ENCODE assay signal across 8 mouse cellular contexts in genomic region chr10:4389036-4389435, GRCm38 (mm10). TPM values are rescaled to one million over a fixed set of nuclear protein-coding genes. Genes with fewer than 3 reads are reported as not detected.
DNase-seq lines count a peak whose midpoint lies in the region; ATAC-seq and TF ChIP-seq lines count a peak whose summit lies in the region.

No protein-coding gene starts in this region.

- peaks cover 3% of the 10 kb centered on the region; the same call in 1 of the 2 replicates for H3K36me3 ChIP-seq in liver, adult 2 months (ENCODE audit: control insufficient read depth, insufficient read depth, low read length)
- H3K36me3 ChIP-seq in embryonic facial prominence, embryonic 10.5 days (replicated peaks) = peaks cover 23% of the 10 kb centered on the region
- 0 out of 2 replicates have a peak, but pooled peaks cover 3% of the 10 kb centered on the region for H3K36me3 ChIP-seq in intestine, postnatal 0 days (ENCODE audit: control insufficient read depth, insufficient read depth)
- H3K36me3 ChIP-seq in neural tube, embryonic 15.5 days = no peaks in the 10 kb centered on the region

- peak; percentile 51 for DNase-seq in liver, adult 2 months (ENCODE audit: extremely low read depth, low read depth, low spot score)
- DNase-seq in liver = no peak
- DNase-seq in embryonic facial prominence, embryonic 10.5 days (ENCODE audit: low spot score) = no peak
- no peak for DNase-seq in spleen, postnatal 4 days (ENCODE audit: low spot score in 2 of 2)
- no peak for DNase-seq in left cerebral cortex, adult 11 months (ENCODE audit: low spot score)
- no peak for DNase-seq in urinary bladder, adult 2 months (ENCODE audit: low spot score)

- H3K4me2 ChIP-seq in intestine, postnatal 0 days (replicated peaks; ENCODE audit: low read depth) = peak overlapping the region; percentile 81
- H3K4me2 ChIP-seq in neural tube, embryonic 15.5 days = peak overlapping the region; percentile 71

- no peak for TF ChIP-seq CTCF in liver, adult 2 months (IDR thresholded peaks at IDR 0.05; ENCODE audit: low read depth, low read length)
- no peak for TF ChIP-seq CTCF in intestine, postnatal 0 days (IDR thresholded peaks at IDR 0.05; ENCODE audit: low read depth)

- H3K4me1 ChIP-seq in liver, adult 2 months (ENCODE audit: control insufficient read depth, insufficient read depth, low read length) = peaks cover 33% of the 10 kb centered on the region
- H3K4me1 ChIP-seq in embryonic facial prominence, embryonic 10.5 days = peaks cover 44% of the 10 kb centered on the region
- H3K4me1 ChIP-seq in intestine, postnatal 0 days (replicated peaks; ENCODE audit: control insufficient read depth, insufficient read depth, low read length) = peaks cover 10% of the 10 kb centered on the region
- H3K4me1 ChIP-seq in neural tube, embryonic 15.5 days = peaks cover 44% of the 10 kb centered on the region

- peak overlapping the region; percentile 26; the same call in 1 of the 2 replicates for H3K4me3 ChIP-seq in liver, adult 2 months (ENCODE audit: insufficient read depth, low read depth, low read length)
- H3K4me3 ChIP-seq in embryonic facial prominence, embryonic 10.5 days = peak overlapping the region; percentile 97
- H3K4me3 ChIP-seq in intestine, postnatal 0 days (ENCODE audit: low read depth, low read length) = peak overlapping the region; percentile 98
- H3K4me3 ChIP-seq in neural tube, embryonic 15.5 days (replicated peaks) = peak overlapping the region; percentile 91

- no peaks in the 10 kb centered on the region for H3K27me3 ChIP-seq in liver, adult 2 months (ENCODE audit: control insufficient read depth, insufficient read depth, low read length)
- H3K27me3 ChIP-seq in embryonic facial prominence, embryonic 10.5 days (replicated peaks; ENCODE audit: low read depth, poor library complexity, severe bottlenecking) = no peaks in the 10 kb centered on the region
- no peaks in the 10 kb centered on the region for H3K27me3 ChIP-seq in intestine, postnatal 0 days (replicated peaks; ENCODE audit: control insufficient read depth, insufficient read depth, low read length)
- H3K27me3 ChIP-seq in neural tube, embryonic 15.5 days (replicated peaks) = no peaks in the 10 kb centered on the region

- TF ChIP-seq POLR2A in liver, adult 2 months (IDR thresholded peaks at IDR 0.05; ENCODE audit: extremely low read depth, insufficient read depth, low read length) = no peak

- no peak for ATAC-seq in intestine, postnatal 0 days
- ATAC-seq in neural tube, embryonic 15.5 days (ENCODE audit: low FRiP score) = no peak

- peaks cover 33% of the 10 kb centered on the region; the same call in 1 of the 2 replicates for H3K79me2 ChIP-seq in liver, adult 2 months (ENCODE audit: control insufficient read depth, insufficient read depth, low read length)

- 3% methylated on average over 10 of the region's 10 CpGs for WGBS in liver, adult 2 months
- WGBS in embryonic facial prominence, embryonic 10.5 days = 46% methylated on average over 10 of the region's 10 CpGs
- WGBS in intestine, postnatal 0 days = 9% methylated on average over 10 of the region's 10 CpGs
- WGBS in neural tube, embryonic 15.5 days = 28% methylated on average over 10 of the region's 10 CpGs

- peak overlapping the region; percentile 55 for H3K9ac ChIP-seq in liver, adult 2 months (ENCODE audit: low read depth, low read length)
- H3K9ac ChIP-seq in intestine, postnatal 0 days (ENCODE audit: low read depth, low read length) = peak overlapping the region; percentile 99; the same call in 1 of the 2 replicates
- peak overlapping the region; percentile 99 for H3K9ac ChIP-seq in neural tube, embryonic 15.5 days (replicated peaks)

- peak overlapping the region; percentile 21; the same call in 1 of the 2 replicates for H3K27ac ChIP-seq in liver, adult 2 months (replicated peaks; ENCODE audit: insufficient read depth, low read depth, low read length)
- peak overlapping the region; percentile 99; the same call in 1 of the 2 replicates for H3K27ac ChIP-seq in embryonic facial prominence, embryonic 10.5 days (replicated peaks)
- H3K27ac ChIP-seq in intestine, postnatal 0 days (ENCODE audit: low read depth, low read length) = peak overlapping the region; percentile 100
- no peak overlapping the region for H3K27ac ChIP-seq in neural tube, embryonic 15.5 days (replicated peaks)

- H3K9me3 ChIP-seq in embryonic facial prominence, embryonic 10.5 days = no peaks in the 10 kb centered on the region
- no peaks in the 10 kb centered on the region for H3K9me3 ChIP-seq in intestine, postnatal 0 days (ENCODE audit: control insufficient read depth)
- no peaks in the 10 kb centered on the region for H3K9me3 ChIP-seq in neural tube, embryonic 15.5 days (replicated peaks)

RNA-seq across cellular contexts. Expression of gene Zbtb2, which starts 1.1 kb away (rescaled TPM):
- total RNA-seq in liver, adult 2 months (2014; rRNA removed) = 2.4 and 3.0 TPM in 2 replicates
- 2.5 and 3.4 TPM in 2 replicates for polyA plus RNA-seq in liver, adult 2 months (2012; rRNA removed)
- polyA plus RNA-seq in embryonic facial prominence, embryonic 10.5 days (2016; fragmentation: Nextera tagmentation; extraction: Ambion mirVana) = 18.8 and 22.7 TPM in 2 replicates
- 5.1 and 5.6 TPM in 2 replicates for polyA plus RNA-seq in intestine, postnatal 0 days (2015; fragmentation: Nextera tagmentation; extraction: Ambion mirVana)
- polyA plus RNA-seq in neural tube, embryonic 15.5 days (2015; fragmentation: Nextera tagmentation; extraction: Ambion mirVana) = 13.1 and 13.4 TPM in 2 replicates
- polyA plus RNA-seq in urinary bladder, adult 2 months (2012; rRNA removed) = 8.4 and 9.6 TPM in 2 replicates

RNA-seq across cellular contexts. Expression of gene Rmnd1, which starts 43.2 kb away (rescaled TPM):
- total RNA-seq in liver, adult 2 months (2014; rRNA removed) = 35.2 and 43.1 TPM in 2 replicates
- 33.7 and 35.7 TPM in 2 replicates for polyA plus RNA-seq in liver, adult 2 months (2012; rRNA removed)
- 46.5 and 52.5 TPM in 2 replicates for polyA plus RNA-seq in embryonic facial prominence, embryonic 10.5 days (2016; fragmentation: Nextera tagmentation; extraction: Ambion mirVana)
- polyA plus RNA-seq in intestine, postnatal 0 days (2015; fragmentation: Nextera tagmentation; extraction: Ambion mirVana) = 24.8 and 26.8 TPM in 2 replicates
- 50.9 and 59.7 TPM in 2 replicates for polyA plus RNA-seq in neural tube, embryonic 15.5 days (2015; fragmentation: Nextera tagmentation; extraction: Ambion mirVana)
- 43.3 and 49.1 TPM in 2 replicates for polyA plus RNA-seq in urinary bladder, adult 2 months (2012; rRNA removed)

RNA-seq across cellular contexts. Expression of gene Armt1, which starts 43.2 kb away (rescaled TPM):
- 8.1 and 9.9 TPM in 2 replicates for total RNA-seq in liver, adult 2 months (2014; rRNA removed)
- polyA plus RNA-seq in liver, adult 2 months (2012; rRNA removed) = 6.0 and 9.0 TPM in 2 replicates
- polyA plus RNA-seq in embryonic facial prominence, embryonic 10.5 days (2016; fragmentation: Nextera tagmentation; extraction: Ambion mirVana) = 27.4 and 29.5 TPM in 2 replicates
- polyA plus RNA-seq in intestine, postnatal 0 days (2015; fragmentation: Nextera tagmentation; extraction: Ambion mirVana) = 9.5 and 10.3 TPM in 2 replicates
- 12.1 and 14.0 TPM in 2 replicates for polyA plus RNA-seq in neural tube, embryonic 15.5 days (2015; fragmentation: Nextera tagmentation; extraction: Ambion mirVana)
- polyA plus RNA-seq in urinary bladder, adult 2 months (2012; rRNA removed) = 13.0 and 14.6 TPM in 2 replicates

Comparison
In these comparisons a context has a peak if more than half of its experiments do, and no peak if none do; other contexts are left out.
1. H3K4me3 ChIP-seq: peak in every context shown above with its lines; median percentile 98 in intestine, postnatal 0 days; 97 in embryonic facial prominence, embryonic 10.5 days; 91 in neural tube, embryonic 15.5 days; 26 in liver, adult 2 months.